Mouse (Mus musculus) liver, embryonic 16.5 days (tissue): ENCODE measurements around the gene Lins1. TPM values are rescaled to one million over a fixed set of nuclear protein-coding genes. Genes with fewer than 3 reads are reported as not detected.

Experiments used
- ATAC-seq: fragments of 200-750 bp; cut with Nextera tagmentation; 2 replicates; pipeline ENCODE4 v1.8.0; 2017; ENCODE audit warnings: low read depth, mild to moderate bottlenecking, moderate number of reproducible peaks, moderate library complexity
- H3K27ac ChIP-seq: fragments of 300-500 bp; sonication (generic); 2 replicates; pipeline ENCODE4 v1.5.1; 2014; ENCODE audit warnings: mild to moderate bottlenecking, low read length
- H3K27me3 ChIP-seq: fragments of 300-500 bp; sonication (generic); 2 replicates; pipeline ENCODE4 v1.6.1; 2014; ENCODE audit warnings: low read depth, low read length, mixed read lengths; ENCODE audit not compliant: control insufficient read depth, insufficient read depth
- H3K36me3 ChIP-seq: fragments of 300-500 bp; sonication (generic); 2 replicates; pipeline ENCODE4 v1.6.1; 2014; ENCODE audit warnings: mild to moderate bottlenecking; ENCODE audit not compliant: control insufficient read depth, insufficient read depth
- H3K4me1 ChIP-seq: fragments of 300-500 bp; sonication (generic); 2 replicates; pipeline ENCODE4 v1.6.1; 2014; ENCODE audit warnings: low read depth, low read length, mixed read lengths; ENCODE audit not compliant: control insufficient read depth
- H3K4me2 ChIP-seq: fragments of 300-500 bp; sonication (generic); 2 replicates; pipeline ENCODE4 v1.6.1; 2014; ENCODE audit warnings: low read depth, low read length, mixed read lengths
- H3K4me3 ChIP-seq: fragments of 300-500 bp; sonication (generic); 2 replicates; pipeline ENCODE4 v1.5.1; 2014; ENCODE audit warnings: low read depth, mild to moderate bottlenecking, low read length
- H3K9ac ChIP-seq: fragments of 300-500 bp; sonication (generic); 2 replicates; pipeline ENCODE4 v1.6.1; 2014; ENCODE audit warnings: low read depth, low read length
- H3K9me3 ChIP-seq: fragments of 300-500 bp; sonication (generic); replicated peaks from 2 replicates; pipeline ENCODE4 v1.6.1; 2016; ENCODE audit warnings: low read length; ENCODE audit not compliant: control insufficient read depth
- WGBS: fragments of 180-500 bp; shearing (Covaris S2); extraction: QIAGEN DNeasy Blood & Tissue Kit; methylation state at CpG from one replicate; pipeline ENCODE4 v1.1.7; 2014; ENCODE audit not compliant: insufficient replicate concordance; 5-methylcytosine and 5-hydroxymethylcytosine counted together
- polyA plus RNA-seq: library from polyadenylated mRNA; unstranded; fragments of >200 nt; fragmentation: Nextera tagmentation; extraction: Ambion mirVana; gene quantifications from 2 replicates; pipeline ENCODE4 v1.2.1, GENCODE M21; 2015

Gene Lins1
- polyA plus RNA-seq, 1 experiment from 2014 or later: 2.9 TPM

DNA sequence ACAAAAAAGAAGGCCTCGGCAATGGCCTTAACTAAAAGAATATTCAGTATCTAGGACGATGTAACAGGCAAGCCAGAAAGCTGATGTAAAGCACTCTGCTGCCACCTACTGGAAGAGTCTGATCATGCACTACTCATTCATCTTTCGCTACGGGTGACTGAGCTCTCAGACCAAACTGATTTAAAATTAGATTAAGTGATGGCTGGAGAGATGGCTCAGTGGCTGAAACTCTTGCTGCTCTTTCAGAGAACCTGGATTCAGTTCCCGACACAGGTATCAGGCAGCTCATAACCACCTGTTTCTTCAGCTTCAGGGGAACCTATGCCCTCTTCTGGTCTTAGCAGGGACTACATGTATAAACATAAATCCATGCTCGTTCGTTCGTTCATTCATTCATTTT is 28.1 kb upstream of the Lins1 start:
- H3K4me2 ChIP-seq: peak overlapping the region; percentile 57
- no peak overlapping the region for H3K27ac ChIP-seq
- WGBS: 16% methylated on average over 8 of the region's 8 CpGs
- H3K36me3 ChIP-seq: peaks cover 4% of the 10 kb centered on the region
- H3K9ac ChIP-seq: no peak overlapping the region
- H3K9me3 ChIP-seq: no peaks in the 10 kb centered on the region
- H3K27me3 ChIP-seq: no peaks in the 10 kb centered on the region
- peak overlapping the region; percentile 41 for H3K4me3 ChIP-seq
- ATAC-seq: no peak; the same call in 1 of the 2 replicates
- no peaks in the 10 kb centered on the region; the same call in 1 of the 2 replicates for H3K4me1 ChIP-seq

DNA sequence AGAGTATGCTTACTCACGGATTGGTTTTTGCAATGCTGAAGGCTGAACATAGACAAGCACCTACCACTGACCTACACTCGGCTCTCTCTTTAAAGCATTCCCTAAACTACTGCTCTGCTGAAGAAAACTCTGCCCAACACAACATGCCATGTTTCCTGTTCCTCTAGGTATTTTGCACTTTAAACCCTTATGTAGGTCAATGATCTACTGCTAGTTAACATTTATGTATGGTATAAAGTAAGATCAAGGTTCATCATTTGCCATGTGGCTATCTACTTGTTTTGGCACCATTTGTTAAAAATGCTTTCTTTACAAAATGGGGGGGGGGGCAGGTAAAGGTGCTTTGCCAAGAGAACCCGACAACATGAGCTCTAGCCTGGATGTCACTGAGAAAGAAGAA is 26.1 kb upstream of the Lins1 start:
- Histone ChIP-seq H3K27ac (no peak overlapping the region), H3K27me3 (no peaks in the 10 kb centered on the region), H3K4me3 (no peak overlapping the region), H3K9ac (no peak overlapping the region), H3K36me3 (no peaks in the 10 kb centered on the region), H3K9me3 (no peaks in the 10 kb centered on the region), H3K4me2 (no peak overlapping the region), H3K4me1 (no peaks in the 10 kb centered on the region; the same call in 1 of the 2 replicates)
- ATAC-seq: no peak
- WGBS: 61% methylated on average over 3 of the region's 3 CpGs

DNA sequence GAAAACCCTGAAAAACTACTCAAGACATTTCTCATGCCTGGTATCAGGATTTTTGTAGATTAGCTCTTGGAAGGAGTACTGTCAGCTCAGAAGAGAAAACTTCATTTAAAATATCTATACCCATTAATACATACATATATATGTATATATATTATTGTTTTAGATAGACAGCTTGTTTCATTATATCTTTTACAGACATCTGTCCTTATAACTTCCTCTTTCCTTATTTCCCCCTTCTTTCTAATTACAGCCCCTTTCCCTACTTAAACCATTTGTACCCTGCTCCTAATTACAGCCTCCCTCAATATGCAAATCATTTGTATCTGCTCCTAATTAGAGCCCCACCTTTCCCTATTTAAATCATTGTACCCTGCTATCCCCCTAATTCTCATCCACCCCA is 22.6 kb upstream of the Lins1 start:
- Histone ChIP-seq H3K4me3 (no peak overlapping the region), H3K36me3 (peaks cover 8% of the 10 kb centered on the region; the same call in 1 of the 2 replicates), H3K9ac (no peak overlapping the region), H3K9me3 (no peaks in the 10 kb centered on the region), H3K27ac (no peak overlapping the region), H3K27me3 (no peaks in the 10 kb centered on the region), H3K4me2 (no peak overlapping the region), H3K4me1 (no peaks in the 10 kb centered on the region; the same call in 1 of the 2 replicates)
- ATAC-seq: no peak

DNA sequence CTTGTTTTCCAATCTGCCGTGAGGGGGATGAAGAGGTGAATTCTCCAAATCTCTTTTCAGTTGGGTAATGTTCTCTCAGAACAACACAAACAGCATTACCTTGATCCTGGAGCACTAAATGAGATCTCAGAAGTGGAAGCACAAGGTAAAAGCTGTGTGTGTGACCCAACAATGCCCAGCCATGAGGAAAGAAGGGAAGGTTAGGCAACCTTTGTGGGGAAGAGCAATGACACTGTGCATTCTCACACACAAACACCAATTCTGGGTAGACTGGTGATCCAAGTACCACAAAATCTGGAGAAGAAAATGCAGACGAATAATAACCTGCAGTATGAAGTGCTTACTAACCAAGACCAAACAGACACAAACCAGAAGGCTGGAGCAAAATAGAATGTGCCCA is 13.9 kb upstream of the Lins1 start:
- Histone ChIP-seq H3K4me2 (no peak overlapping the region), H3K27me3 (no peaks in the 10 kb centered on the region), H3K9ac (no peak overlapping the region), H3K4me3 (no peak overlapping the region), H3K36me3 (peaks cover 19% of the 10 kb centered on the region), H3K27ac (no peak overlapping the region), H3K4me1 (no peaks in the 10 kb centered on the region), H3K9me3 (no peaks in the 10 kb centered on the region)
- WGBS: 67% methylated on average over 2 of the region's 2 CpGs
- ATAC-seq: no peak

DNA sequence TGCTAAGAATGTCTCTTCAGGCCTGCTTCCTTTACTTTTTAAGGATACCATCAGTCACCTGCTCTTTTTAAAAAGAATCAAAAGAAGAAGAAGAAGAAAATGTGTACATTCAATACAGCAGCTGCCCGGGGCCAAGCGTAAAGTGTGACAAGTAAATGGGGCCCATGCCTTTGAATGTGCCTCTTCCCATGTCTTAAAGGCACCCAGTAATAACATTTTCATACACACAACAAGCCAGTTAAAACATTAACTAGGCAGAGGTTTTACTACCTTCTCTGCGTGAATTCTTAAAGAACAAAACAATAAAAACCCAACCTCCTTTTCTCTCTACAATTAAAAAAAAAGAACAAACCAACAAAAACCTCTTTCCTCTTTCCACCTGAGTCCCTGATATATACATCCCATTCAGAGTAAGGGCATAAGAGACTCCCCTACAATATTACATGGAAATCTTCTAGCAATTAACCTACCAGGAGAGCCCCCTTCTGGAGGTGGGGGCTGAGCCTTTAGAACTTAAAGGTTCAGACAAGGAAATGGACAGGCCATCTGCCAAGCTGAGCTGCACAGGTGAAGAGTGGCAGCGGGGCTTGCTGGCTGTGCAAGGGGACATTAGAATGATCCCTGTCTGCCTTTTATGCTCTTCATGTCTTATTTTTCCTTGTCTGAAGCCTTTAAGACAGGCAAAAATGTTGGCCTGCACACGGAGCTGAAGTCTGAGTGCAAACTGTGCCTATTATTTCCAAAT is 7.4 kb upstream of the Lins1 start:
- H3K27me3 ChIP-seq: no peaks in the 10 kb centered on the region
- H3K9ac ChIP-seq: no peak overlapping the region
- H3K4me2 ChIP-seq: no peak overlapping the region
- no peaks in the 10 kb centered on the region for H3K4me1 ChIP-seq
- ATAC-seq: no peak
- WGBS: 74% methylated on average over 5 of the region's 5 CpGs
- H3K27ac ChIP-seq: no peak overlapping the region
- peaks cover 7% of the 10 kb centered on the region for H3K36me3 ChIP-seq
- no peaks in the 10 kb centered on the region for H3K9me3 ChIP-seq
- no peak overlapping the region for H3K4me3 ChIP-seq

DNA sequence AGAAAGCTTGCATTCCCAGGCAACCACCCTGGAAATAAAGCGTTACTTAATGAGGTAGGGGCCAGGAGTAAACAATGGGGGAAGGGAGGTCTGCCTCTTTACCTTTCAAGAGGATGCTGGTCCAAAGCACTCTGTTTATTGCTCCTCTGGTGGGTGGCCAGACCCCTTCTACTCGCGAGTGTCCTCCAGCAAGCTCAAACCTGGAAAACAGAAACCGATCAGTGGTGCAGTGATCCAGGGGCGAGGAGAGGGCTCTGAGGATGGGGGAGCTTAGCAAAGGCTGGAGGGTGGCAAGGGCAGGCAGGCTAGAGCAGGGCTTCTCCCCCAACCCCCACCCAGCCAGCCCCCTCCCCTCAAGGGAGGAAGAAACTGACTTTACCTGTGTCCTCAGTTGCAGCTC is 968 bp upstream of the Lins1 start:
- no peak overlapping the region for H3K27ac ChIP-seq
- ATAC-seq: no peak

DNA sequence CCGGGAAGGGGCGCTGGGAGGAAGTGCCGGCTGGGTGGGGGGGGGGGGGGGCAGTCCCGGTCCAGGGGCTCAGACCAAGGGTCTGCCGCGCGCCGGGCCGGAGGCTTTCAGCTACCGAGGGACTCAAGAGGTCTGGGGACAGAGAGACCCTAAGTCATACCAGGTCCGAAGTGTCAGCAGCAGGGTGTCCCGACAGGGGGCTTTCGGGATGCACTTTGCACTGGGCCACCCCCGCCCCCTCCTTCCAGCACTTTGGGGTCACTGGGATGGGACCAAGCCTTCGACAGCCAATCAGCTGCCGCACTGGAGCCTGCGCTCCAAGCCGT is 432 bp upstream of the Lins1 start, which contains the start of gene Asb7:
TSS of gene Asb7 (minus strand) at position 303 of the 326 bp plus-strand sequence.
- peak within 1 kb of the TSS; percentile 75 for H3K4me3 ChIP-seq
- H3K4me2 ChIP-seq: peak within 1 kb of the TSS; percentile 95
- H3K36me3 ChIP-seq: no peaks in the 10 kb centered on the region
- no peaks in the 10 kb centered on the region for H3K27me3 ChIP-seq
- H3K27ac ChIP-seq: peak within 1 kb of the TSS; percentile 62; the same call in 1 of the 2 replicates
- no peaks in the 10 kb centered on the region for H3K9me3 ChIP-seq
- WGBS: under 1% methylated on average over 12 of the region's 18 CpGs
- H3K9ac ChIP-seq: peak within 1 kb of the TSS; percentile 81
- ATAC-seq: no peak
- H3K4me1 ChIP-seq: peaks cover 10% of the 10 kb centered on the region

More for the DNA sequence above, 968 bp upstream of the Lins1 start:
- 3% methylated on average over 5 of the region's 5 CpGs for WGBS
- no peaks in the 10 kb centered on the region for H3K9me3 ChIP-seq
- H3K9ac ChIP-seq: peak overlapping the region; percentile 81
- H3K4me2 ChIP-seq: peak overlapping the region; percentile 95
- peak overlapping the region; percentile 75 for H3K4me3 ChIP-seq
- no peaks in the 10 kb centered on the region; the same call in 1 of the 2 replicates for H3K36me3 ChIP-seq
- H3K27me3 ChIP-seq: no peaks in the 10 kb centered on the region
- peaks cover 10% of the 10 kb centered on the region for H3K4me1 ChIP-seq

DNA sequence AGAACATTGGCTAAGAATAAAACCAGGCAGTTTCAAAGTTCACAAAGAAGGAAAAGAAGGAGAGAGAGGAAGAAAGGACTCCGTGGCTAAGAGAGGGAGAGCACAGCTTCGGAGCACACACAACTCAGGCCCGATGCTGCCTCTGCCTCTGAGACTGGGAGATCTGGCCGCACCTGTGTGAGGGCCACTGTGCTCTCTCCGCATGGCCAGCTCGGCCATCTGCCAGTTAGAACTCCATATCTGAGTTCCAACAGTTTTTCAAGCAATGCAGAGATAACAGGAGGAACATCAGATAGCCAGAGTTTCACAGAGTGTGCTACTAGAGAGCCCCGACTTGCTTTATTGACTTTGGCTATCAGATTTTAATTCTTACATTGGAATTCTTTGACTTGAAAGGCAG is 4.8 kb downstream of the Lins1 start:
- Histone ChIP-seq H3K4me2 (no peak overlapping the region), H3K27ac (no peak overlapping the region), H3K9me3 (no peaks in the 10 kb centered on the region), H3K4me3 (no peak overlapping the region), H3K36me3 (no peaks in the 10 kb centered on the region), H3K27me3 (no peaks in the 10 kb centered on the region), H3K9ac (no peak overlapping the region), H3K4me1 (peaks cover 4% of the 10 kb centered on the region)
- ATAC-seq: no peak
- WGBS: 51% methylated on average over 7 of the region's 7 CpGs

DNA sequence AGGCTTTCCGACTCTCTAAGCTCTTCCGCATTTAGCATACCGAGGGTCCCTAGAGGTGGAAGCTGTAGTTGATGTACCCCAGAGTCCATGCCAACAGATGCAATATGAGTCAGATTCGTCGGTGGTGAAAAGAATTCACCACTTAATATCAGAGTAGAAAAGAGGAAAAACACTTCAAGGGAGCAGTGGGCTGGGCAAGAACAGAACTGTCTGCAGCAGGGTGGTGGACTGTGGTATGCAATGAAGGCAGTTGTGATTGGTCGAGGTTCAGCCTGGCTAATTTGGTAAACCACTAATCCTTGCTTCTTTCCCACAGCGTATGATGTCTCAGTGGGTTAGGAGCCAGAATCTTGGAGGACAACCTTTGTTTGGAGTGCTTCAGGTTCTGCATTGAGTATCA is 13.0 kb downstream of the Lins1 start:
- no peaks in the 10 kb centered on the region for H3K27me3 ChIP-seq
- H3K4me1 ChIP-seq: no peaks in the 10 kb centered on the region
- no peak overlapping the region for H3K27ac ChIP-seq
- no peaks in the 10 kb centered on the region for H3K9me3 ChIP-seq
- H3K9ac ChIP-seq: no peak overlapping the region
- no peak overlapping the region for H3K4me2 ChIP-seq
- no peaks in the 10 kb centered on the region for H3K36me3 ChIP-seq
- WGBS: 72% methylated on average over 7 of the region's 7 CpGs
- no peak for ATAC-seq
- no peak overlapping the region for H3K4me3 ChIP-seq
